Mouse (Mus musculus) forebrain, postnatal 0 days (tissue): ENCODE results near the gene Gstt2. TPM values are rescaled to one million over a fixed set of nuclear protein-coding genes. Genes with fewer than 3 reads are reported as not detected.

Experiments used
- ATAC-seq: fragments of 200-750 bp; cut with Nextera tagmentation; 2 replicates; pipeline ENCODE4 v1.8.0; 2017; ENCODE audit warnings: mild to moderate bottlenecking, moderate library complexity
- DNase-seq: peaks from one replicate; pipeline ENCODE4 v3.0.0-alpha.2; 2015
- H3K27ac ChIP-seq: fragments of 300-500 bp; sonication (generic); 2 replicates; pipeline ENCODE4 v1.5.1; 2014; ENCODE audit warnings: low read depth, mild to moderate bottlenecking, antibody characterized with exemption, low read length, moderate library complexity, mixed read lengths
- H3K27me3 ChIP-seq: fragments of 300-500 bp; sonication (generic); 2 replicates; pipeline ENCODE4 v1.6.1; 2014; ENCODE audit warnings: mild to moderate bottlenecking, low read length, mixed read lengths; ENCODE audit not compliant: insufficient read depth
- H3K36me3 ChIP-seq: fragments of 300-500 bp; sonication (generic); 2 replicates; pipeline ENCODE4 v1.6.1; 2014; ENCODE audit warnings: mild to moderate bottlenecking, moderate library complexity; ENCODE audit not compliant: insufficient read depth
- H3K4me1 ChIP-seq: fragments of 300-500 bp; sonication (generic); 2 replicates; pipeline ENCODE4 v1.6.1; 2014; ENCODE audit warnings: antibody characterized with exemption; ENCODE audit not compliant: insufficient read depth
- H3K4me2 ChIP-seq: fragments of 300-500 bp; sonication (generic); 2 replicates; pipeline ENCODE4 v1.6.1; 2014; ENCODE audit warnings: low read depth, mild to moderate bottlenecking, moderate library complexity
- H3K4me3 ChIP-seq: fragments of 300-500 bp; sonication (generic); 2 replicates; pipeline ENCODE4 v1.5.1; 2014; ENCODE audit warnings: low read depth, low read length, mixed read lengths
- H3K9ac ChIP-seq: fragments of 300-500 bp; sonication (generic); 2 replicates; pipeline ENCODE4 v1.6.1; 2014; ENCODE audit warnings: mild to moderate bottlenecking
- H3K9me3 ChIP-seq: fragments of 300-500 bp; sonication (generic); 2 replicates; pipeline ENCODE4 v1.6.1; 2016; ENCODE audit warnings: low read length
- CTCF ChIP-seq: sonication (generic); IDR thresholded peaks from 2 replicates; pipeline ENCODE4 v1.5.1; 2016; ENCODE audit warnings: antibody characterized with exemption, control low read depth, low read depth
- WGBS: fragments of 180-500 bp; shearing (Covaris S2); extraction: QIAGEN DNeasy Blood & Tissue Kit; methylation state at CpG from one replicate; pipeline ENCODE4 v1.1.7; 2014; 5-methylcytosine and 5-hydroxymethylcytosine counted together
- polyA plus RNA-seq: library from polyadenylated mRNA; unstranded; fragments of >200 nt; fragmentation: Nextera tagmentation; extraction: Ambion mirVana; gene quantifications from 2 replicates; pipeline ENCODE4 v1.2.1, GENCODE M21; 2015
- total RNA-seq: library from RNA; depleted of rRNA; stranded (reverse); fragments of >200 nt; gene quantifications from 2 replicates; pipeline ENCODE4 v1.2.3, GENCODE M21; 2014

The Gstt2 gene
- total and polyA plus RNA-seq, 2 experiments from 2014 or later: 5.1 to 7.4 TPM

DNA sequence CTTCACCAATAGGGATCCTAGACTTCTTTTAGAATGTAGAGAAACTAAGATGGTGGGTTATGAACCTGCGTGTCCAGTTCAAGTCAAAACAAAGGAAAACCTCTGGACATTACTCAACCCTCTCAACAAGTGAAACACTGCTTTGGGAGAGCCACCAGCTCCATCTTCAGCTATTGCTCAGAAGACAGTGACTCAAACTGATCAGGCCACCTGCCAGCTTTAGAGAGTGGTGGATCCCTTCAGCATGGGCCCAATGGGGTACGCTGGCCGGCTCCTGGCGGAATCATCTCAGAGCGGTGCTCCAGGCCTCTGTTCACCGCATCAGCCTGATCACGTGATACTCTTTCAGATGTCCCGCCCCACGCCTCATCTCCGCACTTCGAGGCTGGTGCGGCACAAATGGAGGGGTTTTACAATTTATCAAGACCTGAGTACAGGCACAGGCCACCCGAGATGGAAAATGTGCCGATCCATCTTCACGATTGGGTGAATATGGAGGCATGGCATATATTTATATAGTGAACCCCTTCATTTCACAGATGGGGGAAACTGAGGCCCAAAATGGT, 18.3 kb upstream of the Gstt2 start:
- ATAC-seq: no peak
- no peak for TF ChIP-seq CTCF
- Histone ChIP-seq H3K27ac (no peak overlapping the region), H3K9ac (no peak overlapping the region), H3K4me1 (peaks cover 11% of the 10 kb centered on the region), H3K9me3 (no peaks in the 10 kb centered on the region), H3K27me3 (no peaks in the 10 kb centered on the region), H3K4me3 (no peak overlapping the region), H3K36me3 (peaks cover 12% of the 10 kb centered on the region), H3K4me2 (no peak overlapping the region)
- no peak for DNase-seq
- WGBS: 89% methylated on average over 15 of the region's 15 CpGs

DNA sequence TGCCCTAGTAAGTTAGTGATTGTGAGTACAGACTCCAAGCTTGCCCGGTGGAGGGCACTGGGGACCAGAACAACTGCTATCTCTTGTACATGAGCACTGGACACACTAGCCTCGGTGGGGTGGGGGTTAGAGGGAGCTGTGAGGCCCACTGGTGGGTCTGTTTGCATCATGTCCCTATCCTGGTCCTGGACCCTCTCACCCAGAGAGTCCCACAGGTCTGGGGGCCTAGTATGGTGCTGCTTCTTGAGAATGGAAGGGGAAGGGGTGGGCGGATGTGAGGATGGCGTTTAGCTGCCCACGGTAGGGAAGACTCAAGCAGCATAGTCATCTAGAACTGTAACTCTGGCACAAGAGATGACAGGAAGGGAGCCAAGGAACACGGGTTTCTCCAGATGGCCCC, 17.6 kb upstream of the Gstt2 start:
- no peak overlapping the region for H3K4me3 ChIP-seq
- peaks cover 11% of the 10 kb centered on the region for H3K4me1 ChIP-seq
- WGBS: 76% methylated on average over 6 of the region's 6 CpGs
- no peaks in the 10 kb centered on the region for H3K27me3 ChIP-seq
- TF ChIP-seq CTCF: no peak
- no peak for ATAC-seq
- DNase-seq: no peak
- no peak overlapping the region for H3K27ac ChIP-seq
- no peak overlapping the region for H3K4me2 ChIP-seq
- H3K9me3 ChIP-seq: no peaks in the 10 kb centered on the region
- H3K9ac ChIP-seq: no peak overlapping the region
- peaks cover 12% of the 10 kb centered on the region for H3K36me3 ChIP-seq

DNA sequence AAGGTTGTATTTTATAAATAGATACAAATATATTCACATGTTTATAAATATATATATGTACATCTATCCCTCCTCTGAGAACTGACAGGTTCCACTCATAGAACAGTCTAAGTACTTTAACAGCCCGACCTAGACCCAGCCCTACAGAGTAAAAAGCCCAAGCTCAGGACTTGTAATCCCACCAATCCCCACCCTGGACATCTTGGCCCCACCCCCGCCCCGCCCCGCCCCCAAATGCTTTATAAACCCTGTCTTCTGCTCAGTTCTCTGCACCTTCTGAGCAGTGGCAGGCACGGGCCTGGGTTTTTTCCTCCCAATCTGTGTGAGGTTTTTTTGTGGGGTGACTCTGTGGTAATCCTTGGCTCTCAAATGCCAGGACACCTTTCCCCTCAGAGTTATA, 16.9 kb upstream of the Gstt2 start:
- ATAC-seq (no peak), DNase-seq (no peak)
- H3K4me3 ChIP-seq: no peak overlapping the region
- no peak for TF ChIP-seq CTCF
- H3K4me2 ChIP-seq: no peak overlapping the region
- no peak overlapping the region for H3K27ac ChIP-seq
- 52% methylated on average over 5 of the region's 5 CpGs for WGBS
- peaks cover 13% of the 10 kb centered on the region for H3K4me1 ChIP-seq
- no peaks in the 10 kb centered on the region for H3K27me3 ChIP-seq
- no peak overlapping the region for H3K9ac ChIP-seq
- no peaks in the 10 kb centered on the region for H3K9me3 ChIP-seq
- peaks cover 12% of the 10 kb centered on the region for H3K36me3 ChIP-seq

DNA sequence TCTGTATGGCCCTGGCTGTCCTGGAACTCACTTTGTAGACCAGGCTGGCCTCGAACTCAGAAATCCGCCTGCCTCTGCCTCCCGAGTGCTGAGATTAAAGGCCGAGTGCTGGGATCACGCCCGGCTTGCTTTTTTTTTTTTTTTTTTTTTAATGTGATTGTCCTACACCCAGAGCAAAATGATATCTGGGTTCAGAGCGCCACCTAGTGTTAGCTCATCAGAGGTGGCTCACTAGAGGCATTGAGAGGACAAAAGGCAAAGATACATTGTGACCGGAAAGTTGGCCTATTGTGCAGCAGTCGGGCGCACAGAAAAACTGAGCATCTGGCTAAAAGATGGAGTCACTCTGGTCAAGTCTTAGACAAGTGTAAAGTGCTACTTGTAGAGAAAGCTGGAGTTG, 16.2 kb upstream of the Gstt2 start:
- peak; percentile 92 for DNase-seq
- no peaks in the 10 kb centered on the region for H3K27me3 ChIP-seq
- 19% methylated on average over 10 of the region's 10 CpGs for WGBS
- H3K4me1 ChIP-seq: peaks cover 7% of the 10 kb centered on the region; the same call in 1 of the 2 replicates
- peaks cover 12% of the 10 kb centered on the region for H3K36me3 ChIP-seq
- H3K27ac ChIP-seq: no peak overlapping the region
- no peak overlapping the region for H3K4me2 ChIP-seq
- TF ChIP-seq CTCF: peak; percentile 81
- no peak overlapping the region for H3K4me3 ChIP-seq
- H3K9me3 ChIP-seq: no peaks in the 10 kb centered on the region
- no peak overlapping the region for H3K9ac ChIP-seq
- ATAC-seq: peak; percentile 63; the same call in 1 of the 2 replicates

DNA sequence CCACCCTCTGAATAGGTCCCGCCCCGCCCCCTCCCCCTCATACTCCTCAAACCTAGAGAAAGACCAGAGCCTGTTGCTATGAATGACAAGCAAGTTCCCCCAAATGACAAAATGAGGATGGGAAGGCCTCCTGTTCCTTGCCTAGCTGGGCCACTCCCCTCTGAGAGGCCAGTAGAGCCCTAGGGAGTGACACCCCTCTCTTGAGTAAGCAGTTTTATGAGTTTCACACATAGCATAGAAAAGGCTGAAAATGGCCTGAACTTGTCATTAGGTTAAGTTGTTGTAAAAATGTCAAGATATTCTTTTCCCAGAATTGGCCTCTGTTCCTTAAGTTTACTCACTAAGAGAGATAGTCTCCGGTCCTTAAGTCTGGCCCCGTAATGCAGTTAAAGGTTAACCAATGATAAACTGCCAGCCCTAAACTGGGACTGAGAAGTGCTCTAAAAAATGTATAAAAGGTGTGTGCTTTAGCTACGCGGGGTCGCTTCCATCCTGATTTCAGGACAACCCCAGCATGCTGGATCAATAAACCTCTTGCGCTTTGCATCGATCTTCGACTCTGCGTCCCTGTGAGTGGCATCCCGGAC, 15.4 kb upstream of the Gstt2 start:
- H3K9ac ChIP-seq: no peak overlapping the region
- no peaks in the 10 kb centered on the region for H3K9me3 ChIP-seq
- H3K4me1 ChIP-seq: peaks cover 4% of the 10 kb centered on the region; the same call in 1 of the 2 replicates
- 96% methylated on average over 12 of the region's 12 CpGs for WGBS
- H3K27ac ChIP-seq: no peak overlapping the region
- no peak for ATAC-seq
- H3K27me3 ChIP-seq: no peaks in the 10 kb centered on the region
- H3K4me3 ChIP-seq: no peak overlapping the region
- no peak for TF ChIP-seq CTCF
- peaks cover 5% of the 10 kb centered on the region for H3K36me3 ChIP-seq
- H3K4me2 ChIP-seq: no peak overlapping the region
- no peak for DNase-seq

DNA sequence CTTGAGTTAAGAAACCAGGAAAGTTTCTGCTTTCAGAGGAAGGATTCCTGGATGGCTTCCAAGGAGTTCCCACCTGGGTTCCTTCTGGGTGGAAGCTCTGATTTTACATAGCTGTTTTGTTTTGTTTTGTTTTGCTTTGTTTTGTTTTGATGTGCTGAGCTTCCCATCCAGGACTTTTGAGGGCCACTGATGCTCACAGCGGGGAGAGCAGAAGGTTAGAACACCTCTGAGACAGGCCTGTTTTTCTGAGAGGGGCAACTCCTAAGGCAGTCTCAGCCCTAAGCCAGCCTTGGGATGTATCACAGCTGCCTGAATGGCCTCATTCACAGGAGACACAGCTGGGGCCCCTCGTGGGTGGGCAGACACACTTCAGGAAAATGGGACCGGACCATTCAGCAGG, 14.5 kb upstream of the Gstt2 start:
- Histone ChIP-seq H3K27me3 (no peaks in the 10 kb centered on the region), H3K4me2 (no peak overlapping the region), H3K9me3 (no peaks in the 10 kb centered on the region), H3K36me3 (no peaks in the 10 kb centered on the region), H3K4me1 (peaks cover 4% of the 10 kb centered on the region; the same call in 1 of the 2 replicates), H3K27ac (no peak overlapping the region), H3K9ac (no peak overlapping the region), H3K4me3 (no peak overlapping the region)
- WGBS: 41% methylated on average over 3 of the region's 3 CpGs
- DNase-seq (no peak), ATAC-seq (no peak)
- no peak for TF ChIP-seq CTCF

DNA sequence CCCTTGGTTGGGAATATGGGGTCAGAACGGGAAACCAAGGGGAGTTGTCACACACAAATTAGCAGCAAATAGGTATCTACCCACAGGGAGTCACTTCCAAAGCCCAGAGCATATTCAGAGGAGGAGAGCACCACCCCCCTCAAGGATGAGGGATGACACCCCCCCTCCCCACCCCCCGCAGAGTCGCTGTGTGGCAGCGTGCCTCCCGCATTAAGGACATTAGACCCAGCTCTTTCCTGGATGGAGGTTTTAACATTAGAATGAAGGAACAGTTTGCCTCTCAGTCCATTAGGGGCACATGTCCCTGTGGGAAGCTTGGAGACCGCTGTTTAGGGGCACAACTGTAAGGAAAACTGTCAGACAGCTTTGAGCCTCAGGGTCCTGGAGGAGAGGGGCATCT, 13.9 kb upstream of the Gstt2 start:
- no peaks in the 10 kb centered on the region for H3K36me3 ChIP-seq
- H3K4me1 ChIP-seq: peaks cover 4% of the 10 kb centered on the region; the same call in 1 of the 2 replicates
- ATAC-seq (no peak), DNase-seq (no peak)
- no peaks in the 10 kb centered on the region for H3K27me3 ChIP-seq
- no peak overlapping the region for H3K4me2 ChIP-seq
- 7% methylated on average over 6 of the region's 6 CpGs for WGBS
- no peak overlapping the region for H3K9ac ChIP-seq
- 0 out of 2 replicates have a peak, but pooled peaks have one; percentile 4 for TF ChIP-seq CTCF
- no peaks in the 10 kb centered on the region for H3K9me3 ChIP-seq
- no peak overlapping the region for H3K4me3 ChIP-seq
- no peak overlapping the region for H3K27ac ChIP-seq
